Mouse (Mus musculus) ES-E14 (cell line): ENCODE measurements around the gene Gtf3c5.

Source experiments
- CHD2 ChIP-seq: IDR thresholded peaks from 2 replicates; pipeline ENCODE4 v1.6.1; 2014; ENCODE audit warnings: mild to moderate bottlenecking, low read depth, low read length, inconsistent platforms
- HCFC1 ChIP-seq: IDR thresholded peaks from 2 replicates; pipeline ENCODE4 v1.6.1; 2012; ENCODE audit warnings: low read length, inconsistent platforms, borderline replicate concordance; ENCODE audit not compliant: insufficient read depth
- MAFK ChIP-seq: IDR thresholded peaks from 2 replicates; pipeline ENCODE4 v1.6.1; 2014; ENCODE audit warnings: mild to moderate bottlenecking, low read depth, low read length, inconsistent platforms; ENCODE audit not compliant: insufficient read depth
- ZC3H11A ChIP-seq: IDR thresholded peaks from 2 replicates; pipeline ENCODE4 v1.6.1; 2012; ENCODE audit warnings: low read depth, mild to moderate bottlenecking, inconsistent platforms, low read length, borderline replicate concordance
- ZNF384 ChIP-seq: IDR thresholded peaks from 2 replicates; pipeline ENCODE4 v1.6.1; 2012; ENCODE audit warnings: low read depth, low read length, inconsistent platforms

DNA sequence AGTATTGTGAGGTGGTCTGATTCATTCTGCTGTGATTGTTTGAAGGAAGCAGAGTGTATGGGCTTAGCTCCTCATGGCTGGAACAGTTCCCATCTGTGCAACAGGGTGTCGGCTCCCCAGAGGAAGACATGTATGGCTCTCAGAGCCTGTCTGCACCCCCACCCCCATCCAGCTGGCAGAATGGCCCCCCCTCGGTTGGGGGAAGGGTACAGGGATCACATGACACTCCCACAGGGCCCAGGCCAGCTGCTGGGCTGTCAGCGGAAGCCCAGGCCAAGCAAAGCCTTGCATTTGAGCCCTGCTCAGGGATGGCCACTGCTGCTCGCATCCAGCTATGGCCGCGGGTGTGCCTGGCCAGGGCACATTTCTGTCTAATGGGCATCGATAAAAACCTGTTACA is 44.3 kb downstream of the Gtf3c5 start:
- TF ChIP-seq CHD2: no peak
- no peak for TF ChIP-seq ZC3H11A
- no peak for TF ChIP-seq ZNF384
- no peak for TF ChIP-seq HCFC1
- no peak for TF ChIP-seq MAFK
